In genomic region chr17:79862038-79862437, GRCm38 (mm10) we compare ENCODE assay signal across 9 mouse cellular contexts. TPM values are rescaled to one million over a fixed set of nuclear protein-coding genes. Genes with fewer than 3 reads are reported as not detected.
DNase-seq lines count a peak whose midpoint lies in the region; ATAC-seq and TF ChIP-seq lines count a peak whose summit lies in the region.
"Had no signal": no experiment of that assay in that cellular context is flagged by ENCODE, and none has a peak within 500 bp of the region (broad histone marks: within the 10 kb centered on the region; RNA-seq: fewer than 3 reads in every experiment).

No protein-coding gene starts in this region.

- TF ChIP-seq EP300 in lung, postnatal 0 days (IDR thresholded peaks at IDR 0.05) = no peak

- H3K4me3 ChIP-seq in midbrain, embryonic 16.5 days (ENCODE audit: low read depth, low read length) = no peak overlapping the region
- H3K4me3 ChIP-seq in midbrain, embryonic 15.5 days = no peak overlapping the region
- H3K4me3 ChIP-seq in lung, postnatal 0 days (ENCODE audit: low read depth, low read length) = no peak overlapping the region
- H3K4me3 ChIP-seq: megakaryocyte, embryonic 14.5 days had no signal

- WGBS in midbrain, embryonic 16.5 days = 86% methylated on average over 1 of the region's 1 CpGs
- 85% methylated on average over 1 of the region's 1 CpGs for WGBS in midbrain, embryonic 15.5 days
- 68% methylated on average over 1 of the region's 1 CpGs for WGBS in lung, postnatal 0 days

- TF ChIP-seq CTCF in lung, postnatal 0 days (IDR thresholded peaks at IDR 0.05) = peak; percentile 67

- peak; percentile 66; the same call in 1 of the 2 replicates for ATAC-seq in midbrain, embryonic 16.5 days
- ATAC-seq in midbrain, embryonic 15.5 days (replicated peaks) = no peak; the same call in 1 of the 2 replicates
- no peak for ATAC-seq in lung, postnatal 0 days

- no peaks in the 10 kb centered on the region for H3K9me3 ChIP-seq in midbrain, embryonic 16.5 days (replicated peaks; ENCODE audit: control insufficient read depth, low read length, poor library complexity, severe bottlenecking)
- no peaks in the 10 kb centered on the region for H3K9me3 ChIP-seq in midbrain, embryonic 15.5 days
- H3K9me3 ChIP-seq in lung, postnatal 0 days (ENCODE audit: low read length) = no peaks in the 10 kb centered on the region
- H3K9me3 ChIP-seq: megakaryocyte, embryonic 14.5 days had no signal

- no peak overlapping the region for H3K27ac ChIP-seq in midbrain, embryonic 16.5 days (ENCODE audit: low read length)
- no peak overlapping the region for H3K27ac ChIP-seq in midbrain, embryonic 15.5 days
- H3K27ac ChIP-seq in lung, postnatal 0 days (ENCODE audit: low read length) = no peak overlapping the region

- no peak overlapping the region for H3K9ac ChIP-seq in midbrain, embryonic 16.5 days (ENCODE audit: low read depth, low read length)
- H3K9ac ChIP-seq in midbrain, embryonic 15.5 days = no peak overlapping the region
- no peak overlapping the region for H3K9ac ChIP-seq in lung, postnatal 0 days (replicated peaks; ENCODE audit: low read depth)

- peak; percentile 61 for DNase-seq in gastrocnemius, adult 18-20 months (ENCODE audit: low spot score)
- no peak for DNase-seq in gastrocnemius, postnatal 25 days
- peak; percentile 21 for DNase-seq in c-Kit-positive CD71-positive TER-119-negative erythroid progenitor cells, embryonic 14.5 days (ENCODE audit: low read depth)
- peak; percentile 70 for DNase-seq in lung, postnatal 0 days (ENCODE audit: low spot score)
- no peak for DNase-seq in spleen, postnatal 36 days (ENCODE audit: low spot score in 2 of 2)
- no peak for DNase-seq in layer of hippocampus, adult 11-12 months (ENCODE audit: low spot score)

- H3K36me3 ChIP-seq in midbrain, embryonic 16.5 days (ENCODE audit: control insufficient read depth, insufficient read depth, low read length) = peaks cover 16% of the 10 kb centered on the region
- peaks cover 30% of the 10 kb centered on the region for H3K36me3 ChIP-seq in midbrain, embryonic 15.5 days (replicated peaks)
- peaks cover 8% of the 10 kb centered on the region; the same call in 1 of the 2 replicates for H3K36me3 ChIP-seq in lung, postnatal 0 days (ENCODE audit: insufficient read depth, low read length)

- H3K4me2 ChIP-seq in midbrain, embryonic 16.5 days (ENCODE audit: low read length) = no peak overlapping the region
- no peak overlapping the region for H3K4me2 ChIP-seq in midbrain, embryonic 15.5 days
- H3K4me2 ChIP-seq in lung, postnatal 0 days (replicated peaks; ENCODE audit: low read depth, low read length) = no peak overlapping the region

- no peaks in the 10 kb centered on the region for H3K4me1 ChIP-seq in midbrain, embryonic 16.5 days (ENCODE audit: control insufficient read depth, insufficient read depth, low read length)
- H3K4me1 ChIP-seq in midbrain, embryonic 15.5 days = no peaks in the 10 kb centered on the region
- no peaks in the 10 kb centered on the region for H3K4me1 ChIP-seq in lung, postnatal 0 days (ENCODE audit: insufficient read depth, low read depth, low read length)

- no peaks in the 10 kb centered on the region for H3K27me3 ChIP-seq in midbrain, embryonic 16.5 days (ENCODE audit: control insufficient read depth, insufficient read depth, low read depth, low read length)
- H3K27me3 ChIP-seq in midbrain, embryonic 15.5 days (replicated peaks) = no peaks in the 10 kb centered on the region
- no peaks in the 10 kb centered on the region for H3K27me3 ChIP-seq in lung, postnatal 0 days (replicated peaks; ENCODE audit: insufficient read depth, low read length)
- H3K27me3 ChIP-seq: megakaryocyte, embryonic 14.5 days had no signal

RNA-seq across cellular contexts. Expression of gene Atl2, which starts 33.9 kb away (rescaled TPM):
- total RNA-seq in gastrocnemius, adult 18-20 months (2021) = 100 to 1,000 TPM; 143 to 147 TPM
- total RNA-seq in gastrocnemius, postnatal 25 days (2021) = 100 to 1,000 TPM in 1 of 2 experiments, 10 to 100 TPM in 1; 86.3 to 101 TPM
- polyA plus RNA-seq in midbrain, embryonic 16.5 days (2015; fragmentation: Nextera tagmentation; extraction: Ambion mirVana) = 38.3 and 39.2 TPM in 2 replicates
- 32.7 and 35.7 TPM in 2 replicates for polyA plus RNA-seq in midbrain, embryonic 15.5 days (2015; fragmentation: Nextera tagmentation; extraction: Ambion mirVana)
- 19.3 and 22.8 TPM in 2 replicates for polyA plus RNA-seq in lung, postnatal 0 days (2015; fragmentation: Nextera tagmentation; extraction: Ambion mirVana)

Comparison
In these comparisons a context has a peak if more than half of its experiments do, and no peak if none do; other contexts are left out.
1. DNase-seq: peak in gastrocnemius, adult 18-20 months (single experiment), c-Kit-positive CD71-positive TER-119-negative erythroid progenitor cells, embryonic 14.5 days (single experiment) and lung, postnatal 0 days (single experiment); none in gastrocnemius, postnatal 25 days (single experiment), spleen, postnatal 36 days (0 of 2) and layer of hippocampus, adult 11-12 months (single experiment).